Mouse (Mus musculus): ENCODE measurements around the gene Gpt2. TPM values are rescaled to one million over a fixed set of nuclear protein-coding genes. Genes with fewer than 3 reads are reported as not detected.

Gene Gpt2
- total and polyA plus RNA-seq, 2 experiments from 2014 or later = 24.5 to 50.2 TPM

DNA sequence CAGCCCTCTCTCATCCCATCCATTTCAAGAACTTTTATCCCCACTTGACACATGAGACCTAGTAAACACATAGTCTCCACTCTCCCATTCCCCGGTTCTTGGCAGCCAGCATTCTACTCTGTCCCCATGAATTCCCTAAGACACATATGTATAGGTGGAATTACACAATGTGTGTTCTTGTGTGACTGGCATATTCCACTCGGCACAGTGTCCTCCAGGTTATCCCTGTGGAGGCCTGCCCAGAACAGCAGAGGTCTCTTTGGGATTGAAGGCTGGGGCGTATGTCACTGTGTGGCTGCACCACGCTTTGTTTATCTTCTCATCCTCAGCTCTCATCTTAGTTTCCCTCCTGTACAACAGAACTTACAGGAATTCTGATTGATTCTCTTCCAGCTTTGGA, 28.2 kb downstream of the Gpt2 start:
- Histone ChIP-seq H3K27ac (ENCODE audit: low read depth, low read length) (no peak overlapping the region), H3K4me3 (ENCODE audit: low read depth, low read length) (no peak overlapping the region), H3K36me3 (ENCODE audit: insufficient read depth) (peaks cover 90% of the 10 kb centered on the region), H3K27me3 (ENCODE audit: insufficient read depth, low read length) (no peaks in the 10 kb centered on the region), H3K4me1 (ENCODE audit: insufficient read depth) (no peaks in the 10 kb centered on the region), H3K9ac (no peak overlapping the region), H3K4me2 (ENCODE audit: low read depth) (no peak overlapping the region), H3K9me3 (ENCODE audit: low read length) (no peaks in the 10 kb centered on the region)
- TF ChIP-seq CTCF (IDR thresholded peaks at IDR 0.05; ENCODE audit: low read depth) = no peak
- 95% methylated on average over 4 of the region's 4 CpGs for WGBS
- ATAC-seq (no peak), DNase-seq (no peak)

GRCm38 (mm10) chr8:85521332-85521731, 29.0 kb downstream of the Gpt2 start:
- Histone ChIP-seq H3K36me3 (ENCODE audit: insufficient read depth) (peaks cover 88% of the 10 kb centered on the region), H3K27me3 (ENCODE audit: insufficient read depth, low read length) (no peaks in the 10 kb centered on the region), H3K27ac (ENCODE audit: low read depth, low read length) (no peak overlapping the region), H3K9me3 (ENCODE audit: low read length) (no peaks in the 10 kb centered on the region), H3K9ac (no peak overlapping the region), H3K4me2 (ENCODE audit: low read depth) (no peak overlapping the region), H3K4me3 (ENCODE audit: low read depth, low read length) (no peak overlapping the region), H3K4me1 (ENCODE audit: insufficient read depth) (no peaks in the 10 kb centered on the region)
- no peak for TF ChIP-seq CTCF (IDR thresholded peaks at IDR 0.05; ENCODE audit: low read depth)
- WGBS = 94% methylated on average over 8 of the region's 8 CpGs
- ATAC-seq (no peak), DNase-seq (no peak)

DNA sequence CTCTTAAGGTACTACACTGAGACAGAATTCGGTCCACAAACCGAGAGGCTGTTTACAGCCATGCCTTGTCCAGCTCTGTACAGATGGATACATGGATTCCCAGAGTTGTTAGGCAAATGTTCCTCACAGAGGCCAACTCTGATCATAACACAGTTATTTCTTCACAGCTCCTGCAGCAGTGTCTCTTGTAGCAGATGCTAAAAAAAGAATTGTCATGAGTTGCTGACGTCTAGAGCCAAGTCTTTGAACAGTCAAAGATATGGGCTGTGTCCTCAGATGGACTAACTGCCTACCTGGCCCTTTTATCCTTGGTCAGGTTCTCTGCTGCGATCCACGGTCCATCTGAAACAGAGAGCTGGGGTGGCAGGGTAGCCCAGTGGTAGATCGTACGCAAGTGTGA, 31.7 kb downstream of the Gpt2 start:
- H3K27ac ChIP-seq (ENCODE audit: low read depth, low read length) = no peak overlapping the region
- ATAC-seq = no peak
- no peaks in the 10 kb centered on the region for H3K4me1 ChIP-seq (ENCODE audit: insufficient read depth)
- WGBS = 94% methylated on average over 7 of the region's 7 CpGs
- no peak for TF ChIP-seq CTCF (IDR thresholded peaks at IDR 0.05; ENCODE audit: low read depth)
- no peak for DNase-seq
- no peak overlapping the region for H3K4me3 ChIP-seq (ENCODE audit: low read depth, low read length)
- H3K9me3 ChIP-seq (ENCODE audit: low read length) = no peaks in the 10 kb centered on the region
- H3K27me3 ChIP-seq (ENCODE audit: insufficient read depth, low read length) = no peaks in the 10 kb centered on the region
- peaks cover 67% of the 10 kb centered on the region for H3K36me3 ChIP-seq (ENCODE audit: insufficient read depth)
- no peak overlapping the region for H3K4me2 ChIP-seq (ENCODE audit: low read depth)
- H3K9ac ChIP-seq = no peak overlapping the region

GRCm38 (mm10) chr8:85526105-85526504, 33.7 kb downstream of the Gpt2 start:
- peak; percentile 76 for DNase-seq
- Histone ChIP-seq H3K4me2 (ENCODE audit: low read depth) (no peak overlapping the region), H3K36me3 (ENCODE audit: insufficient read depth) (peaks cover 50% of the 10 kb centered on the region), H3K27ac (ENCODE audit: low read depth, low read length) (no peak overlapping the region), H3K27me3 (ENCODE audit: insufficient read depth, low read length) (no peaks in the 10 kb centered on the region), H3K9me3 (ENCODE audit: low read length) (no peaks in the 10 kb centered on the region), H3K4me1 (ENCODE audit: insufficient read depth) (no peaks in the 10 kb centered on the region), H3K4me3 (ENCODE audit: low read depth, low read length) (no peak overlapping the region), H3K9ac (no peak overlapping the region)
- ATAC-seq = no peak; the same call in 1 of the 2 replicates
- TF ChIP-seq CTCF (IDR thresholded peaks at IDR 0.05; ENCODE audit: low read depth) = peak; percentile 92
- 35% methylated on average over 6 of the region's 6 CpGs for WGBS

DNA sequence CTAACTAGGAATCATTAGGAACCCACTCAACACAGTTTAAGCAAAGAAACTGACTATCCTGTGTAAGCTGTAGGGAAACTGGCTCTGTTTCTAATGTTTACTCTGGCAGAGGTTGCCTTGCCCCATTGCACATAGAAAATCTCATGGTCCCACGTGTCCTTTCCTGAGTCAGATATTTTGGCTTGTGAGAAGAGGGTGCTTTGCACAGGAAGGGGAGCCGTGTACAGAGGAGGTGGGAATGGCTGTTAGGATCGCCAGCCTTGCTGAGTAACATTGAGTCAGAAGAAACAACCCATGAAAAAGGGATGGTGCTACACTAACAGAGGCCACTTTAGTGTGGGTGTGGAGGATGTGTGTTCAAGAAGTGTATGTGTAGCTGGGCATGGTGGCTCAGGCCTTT, 36.6 kb downstream of the Gpt2 start:
- no peak overlapping the region for H3K27ac ChIP-seq (ENCODE audit: low read depth, low read length)
- H3K27me3 ChIP-seq (ENCODE audit: insufficient read depth, low read length) = no peaks in the 10 kb centered on the region
- no peak for DNase-seq
- peaks cover 23% of the 10 kb centered on the region for H3K36me3 ChIP-seq (ENCODE audit: insufficient read depth)
- no peak overlapping the region for H3K9ac ChIP-seq
- ATAC-seq = no peak
- H3K4me2 ChIP-seq (ENCODE audit: low read depth) = no peak overlapping the region
- H3K9me3 ChIP-seq (ENCODE audit: low read length) = no peaks in the 10 kb centered on the region
- H3K4me1 ChIP-seq (ENCODE audit: insufficient read depth) = no peaks in the 10 kb centered on the region
- H3K4me3 ChIP-seq (ENCODE audit: low read depth, low read length) = no peak overlapping the region
- TF ChIP-seq CTCF (IDR thresholded peaks at IDR 0.05; ENCODE audit: low read depth) = no peak
- WGBS = 81% methylated on average over 3 of the region's 3 CpGs

GRCm38 (mm10) chr8:85530717-85531116, 38.3 kb downstream of the Gpt2 start:
- Histone ChIP-seq H3K36me3 (ENCODE audit: insufficient read depth) (peaks cover 17% of the 10 kb centered on the region; the same call in 1 of the 2 replicates), H3K9me3 (ENCODE audit: low read length) (no peaks in the 10 kb centered on the region), H3K27ac (ENCODE audit: low read depth, low read length) (no peak overlapping the region), H3K27me3 (ENCODE audit: insufficient read depth, low read length) (no peaks in the 10 kb centered on the region), H3K4me3 (ENCODE audit: low read depth, low read length) (no peak overlapping the region), H3K4me1 (ENCODE audit: insufficient read depth) (no peaks in the 10 kb centered on the region), H3K9ac (no peak overlapping the region), H3K4me2 (ENCODE audit: low read depth) (no peak overlapping the region)
- ATAC-seq (no peak), DNase-seq (no peak)
- 93% methylated on average over 1 of the region's 1 CpGs for WGBS
- no peak for TF ChIP-seq CTCF (IDR thresholded peaks at IDR 0.05; ENCODE audit: low read depth)

GRCm38 (mm10) chr8:85531471-85531870, 39.1 kb downstream of the Gpt2 start:
- H3K27ac ChIP-seq (ENCODE audit: low read depth, low read length) = no peak overlapping the region
- no peak for DNase-seq
- no peak overlapping the region for H3K9ac ChIP-seq
- H3K9me3 ChIP-seq (ENCODE audit: low read length) = no peaks in the 10 kb centered on the region
- peaks cover 12% of the 10 kb centered on the region; the same call in 1 of the 2 replicates for H3K36me3 ChIP-seq (ENCODE audit: insufficient read depth)
- no peaks in the 10 kb centered on the region for H3K4me1 ChIP-seq (ENCODE audit: insufficient read depth)
- WGBS = 91% methylated on average over 3 of the region's 3 CpGs
- no peak for TF ChIP-seq CTCF (IDR thresholded peaks at IDR 0.05; ENCODE audit: low read depth)
- no peak overlapping the region for H3K4me2 ChIP-seq (ENCODE audit: low read depth)
- ATAC-seq = no peak
- no peaks in the 10 kb centered on the region for H3K27me3 ChIP-seq (ENCODE audit: insufficient read depth, low read length)
- H3K4me3 ChIP-seq (ENCODE audit: low read depth, low read length) = no peak overlapping the region

DNA sequence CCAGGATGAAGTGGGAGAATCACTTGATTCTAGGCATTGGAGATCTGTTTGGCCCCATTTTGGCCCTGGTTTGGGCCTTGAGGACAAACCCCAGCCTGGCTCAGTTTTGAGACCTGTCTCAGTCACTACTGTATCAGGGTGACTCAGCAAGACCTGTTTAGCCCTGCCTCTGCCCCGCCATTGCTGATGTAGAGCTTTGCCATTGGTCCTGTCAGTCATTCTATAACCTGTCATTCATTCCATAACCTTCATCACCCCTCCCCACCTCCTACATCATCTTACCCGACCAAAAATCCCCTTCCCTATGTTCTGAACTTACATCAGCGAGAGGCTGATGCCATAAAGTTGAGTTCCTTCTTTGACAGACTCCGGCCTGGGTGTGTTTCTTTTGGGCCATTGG, 40.5 kb downstream of the Gpt2 start:
- Histone ChIP-seq H3K9me3 (ENCODE audit: low read length) (no peaks in the 10 kb centered on the region), H3K4me2 (ENCODE audit: low read depth) (no peak overlapping the region), H3K4me3 (ENCODE audit: low read depth, low read length) (no peak overlapping the region), H3K4me1 (ENCODE audit: insufficient read depth) (no peaks in the 10 kb centered on the region), H3K27ac (ENCODE audit: low read depth, low read length) (no peak overlapping the region), H3K36me3 (ENCODE audit: insufficient read depth) (peaks cover 14% of the 10 kb centered on the region), H3K27me3 (ENCODE audit: insufficient read depth, low read length) (no peaks in the 10 kb centered on the region), H3K9ac (no peak overlapping the region)
- TF ChIP-seq CTCF (IDR thresholded peaks at IDR 0.05; ENCODE audit: low read depth) = no peak
- no peak for ATAC-seq
- no peak for DNase-seq
- 85% methylated on average over 4 of the region's 4 CpGs for WGBS
